Mouse (Mus musculus): Measurements from ENCODE around the gene Olfr1170.

Gene Olfr1170

DNA sequence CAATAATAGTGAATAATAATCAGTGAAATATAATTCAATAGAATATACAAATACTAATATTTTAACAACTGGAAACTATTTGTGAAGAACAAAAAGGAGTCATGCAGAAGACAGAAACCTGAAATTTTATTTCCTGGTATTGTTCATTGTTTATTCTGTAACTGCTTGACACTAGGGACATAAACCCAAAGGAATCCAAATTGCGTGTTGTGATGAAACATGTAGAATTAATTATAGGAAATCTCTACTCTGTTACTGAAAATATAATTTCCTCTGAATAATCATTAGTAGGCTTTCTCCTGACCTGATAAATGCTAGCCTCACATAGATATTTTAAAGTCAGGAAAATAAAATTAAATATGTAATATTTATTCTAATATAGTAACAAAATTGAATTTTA, at the start of gene Olfr1170:
TSS of gene Olfr1170 (minus strand) at position 101 of the 400 bp plus-strand sequence.
- in situ Hi-C loops (cut with MboI, MseI) = no loop called here

- in situ Hi-C loops (cut with MboI, MseI) = no loop called here
Observed at GRCm38 (mm10) chr2:88220784-88221183, 7.3 kb downstream of the Olfr1170 start.

- in situ Hi-C loops (cut with MboI, MseI) = no loop called here
Observed at GRCm38 (mm10) chr2:88181580-88181979, 46.6 kb downstream of the Olfr1170 start, which contains the start of gene Olfr1168. Olfr1168 (plus strand) TSS chr2:88181880.

Data from T-helper 2 cell (primary cell).